14 mouse cellular contexts compared by ENCODE assay signal in the genomic region with DNA sequence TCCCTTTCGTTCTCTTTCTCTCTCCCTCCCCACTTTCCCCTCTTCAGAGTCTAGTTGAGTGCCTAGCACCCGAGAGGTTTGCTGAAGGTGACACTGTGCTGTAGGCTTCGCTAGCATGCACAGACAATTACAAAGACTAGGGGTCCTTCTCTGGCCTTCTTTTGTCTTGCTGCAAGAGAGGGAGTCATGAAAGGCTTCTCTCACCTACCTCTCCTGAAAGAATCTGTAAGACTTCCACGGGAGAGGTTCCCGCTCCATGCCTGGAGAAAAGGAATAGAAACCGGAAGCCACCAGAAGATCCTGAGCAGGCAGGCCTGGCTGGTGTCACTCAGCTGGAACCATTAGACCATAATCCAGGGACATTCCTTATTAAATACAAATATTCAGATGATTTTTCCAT.
"Had no signal": no experiment of that assay in that cellular context is flagged by ENCODE, and none has a peak within 500 bp of the region (broad histone marks: within the 10 kb centered on the region; RNA-seq: fewer than 3 reads in every experiment).

No protein-coding gene starts in this region.

- H3K36me3 ChIP-seq: intestine, embryonic 15.5 days; liver, embryonic 12.5 days; lung, embryonic 15.5 days; neural tube, embryonic 15.5 days had no signal

- DNase-seq: kidney, adult 18-20 months; kidney, postnatal 10 days; kidney, postnatal 4 days; left cerebral cortex, postnatal 4 days; lung, postnatal 14 days; midbrain, embryonic 14.5 days; right cerebral cortex, adult 18-20 months; thymus, postnatal 4 days had no signal

- ATAC-seq: intestine, embryonic 15.5 days; liver, embryonic 12.5 days had no signal

- H3K9me3 ChIP-seq: intestine, embryonic 15.5 days; liver, embryonic 12.5 days; lung, embryonic 15.5 days; neural tube, embryonic 15.5 days had no signal

- H3K27me3 ChIP-seq: intestine, embryonic 15.5 days; liver, embryonic 12.5 days; lung, embryonic 15.5 days; neural tube, embryonic 15.5 days had no signal

- H3K4me3 ChIP-seq: intestine, embryonic 15.5 days; layer of hippocampus, adult 2 months; liver, embryonic 12.5 days; lung, embryonic 15.5 days; neural tube, embryonic 15.5 days had no signal

- H3K4me1 ChIP-seq: liver, embryonic 12.5 days had no signal

- H3K9ac ChIP-seq: intestine, embryonic 15.5 days; liver, embryonic 12.5 days; lung, embryonic 15.5 days; neural tube, embryonic 15.5 days had no signal

- H3K4me2 ChIP-seq: intestine, embryonic 15.5 days; liver, embryonic 12.5 days; lung, embryonic 15.5 days; neural tube, embryonic 15.5 days had no signal

- H3K27ac ChIP-seq: intestine, embryonic 15.5 days; layer of hippocampus, adult 2 months; liver, embryonic 12.5 days; lung, embryonic 15.5 days; stomach, postnatal 0 days had no signal
